Mouse (Mus musculus) small intestine, adult 2 months (tissue): ENCODE measurements around the gene Setx. TPM values are rescaled to one million over a fixed set of nuclear protein-coding genes. Genes with fewer than 3 reads are reported as not detected.
A peak's percentile ranks its signal among the peaks of the same experiment; 100 is the strongest.

Source experiments
- H3K27ac ChIP-seq: fragments of 200-500 bp; 2 replicates; pipeline ENCODE4 v1.5.1; 2012; ENCODE audit warnings: low read depth, low read length, control low read depth, inconsistent platforms; ENCODE audit not compliant: insufficient read depth
- H3K27me3 ChIP-seq: fragments of 200-500 bp; 2 replicates; pipeline ENCODE4 v1.6.1; 2012; ENCODE audit warnings: mild to moderate bottlenecking, moderate library complexity, low read length, inconsistent platforms; ENCODE audit not compliant: control insufficient read depth, insufficient read depth
- H3K36me3 ChIP-seq: fragments of 200-500 bp; 2 replicates; pipeline ENCODE4 v1.6.1; 2012; ENCODE audit warnings: mild to moderate bottlenecking, low read length, control low read depth, inconsistent platforms; ENCODE audit not compliant: control insufficient read depth, insufficient read depth
- H3K4me1 ChIP-seq: fragments of 200-500 bp; 2 replicates; pipeline ENCODE4 v1.6.1; 2012; ENCODE audit warnings: low read length, inconsistent platforms, mixed read lengths; ENCODE audit not compliant: control insufficient read depth, insufficient read depth, insufficient read length
- H3K4me3 ChIP-seq: fragments of 200-500 bp; 2 replicates; pipeline ENCODE4 v1.5.1; 2012; ENCODE audit warnings: low read depth, mild to moderate bottlenecking, control low read depth, inconsistent platforms, low read length, moderate library complexity
- CTCF ChIP-seq: fragments of 200-500 bp; IDR thresholded peaks from 2 replicates; pipeline ENCODE4 v1.5.1; 2012; ENCODE audit warnings: low read depth, mild to moderate bottlenecking, control low read depth, inconsistent platforms, low read length, moderate library complexity, mixed read lengths; ENCODE audit not compliant: insufficient replicate concordance, insufficient read length; ENCODE audit errors: extremely low read depth
- POLR2A ChIP-seq: fragments of 200-500 bp; IDR thresholded peaks from 2 replicates; pipeline ENCODE4 v1.6.1; 2012; ENCODE audit warnings: low read depth, mild to moderate bottlenecking, control low read depth, inconsistent platforms, low read length, moderate library complexity
- WGBS: fragments of 180-500 bp; shearing (Covaris S2); methylation state at CpG from one replicate; pipeline ENCODE4 v1.1.7; 2018; 5-methylcytosine and 5-hydroxymethylcytosine counted together
- polyA plus RNA-seq: library from polyadenylated mRNA; depleted of rRNA; stranded (reverse); fragments of >200 nt; gene quantifications from 2 replicates; pipeline ENCODE4 v1.2.3, GENCODE M21; 2012

The Setx gene
- polyA plus RNA-seq, 1 experiment = 3.3 TPM

- H3K4me3 ChIP-seq = no peak overlapping the region
- peaks cover 6% of the 10 kb centered on the region for H3K4me1 ChIP-seq
- TF ChIP-seq CTCF = no peak
- no peaks in the 10 kb centered on the region for H3K36me3 ChIP-seq
- peaks cover 13% of the 10 kb centered on the region for H3K27me3 ChIP-seq
- no peak overlapping the region for H3K27ac ChIP-seq
- 66% methylated on average over 10 of the region's 10 CpGs for WGBS
These were observed 67.5 kb downstream of the Setx start for GRCm38 (mm10) chr2:29191216-29192215.

DNA sequence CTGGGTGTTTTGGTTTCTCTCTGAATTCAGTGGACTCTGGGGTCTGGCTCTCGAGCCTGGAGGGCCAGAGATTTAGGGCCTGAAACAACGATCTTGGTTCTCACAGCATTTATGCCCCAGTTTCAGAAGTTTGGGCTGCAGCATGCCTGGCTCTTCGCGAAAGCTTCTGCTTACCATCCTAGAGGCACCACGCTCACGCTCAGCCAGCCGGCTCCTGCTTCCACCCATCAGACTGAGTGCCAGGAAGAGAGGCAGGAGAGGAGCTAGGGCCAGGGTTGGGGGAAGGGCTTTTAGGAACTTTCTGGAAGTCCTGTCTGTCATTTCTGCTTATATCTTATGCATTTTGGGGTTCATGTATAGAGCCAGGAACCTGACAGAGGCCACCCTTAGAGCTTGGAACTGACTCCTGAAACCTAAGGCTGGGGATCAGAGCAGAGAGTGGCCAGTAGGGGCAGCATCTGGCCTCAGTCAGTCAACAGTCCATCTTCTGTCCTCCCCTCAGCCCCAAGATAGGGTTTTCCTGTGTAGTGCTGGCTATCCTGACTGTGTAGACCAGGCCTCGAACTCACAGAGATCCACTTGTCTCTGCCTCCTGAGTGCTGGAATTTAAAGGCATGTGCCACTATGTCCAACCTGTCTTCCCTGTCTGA is 68.8 kb downstream of the Setx start:
- H3K4me1 ChIP-seq = peaks cover 6% of the 10 kb centered on the region

GRCm38 (mm10) chr2:29193819-29194546 is 70.0 kb downstream of the Setx start:
- Histone ChIP-seq H3K27me3 (peaks cover 13% of the 10 kb centered on the region), H3K36me3 (no peaks in the 10 kb centered on the region), H3K4me1 (peaks cover 6% of the 10 kb centered on the region), H3K27ac (no peak overlapping the region), H3K4me3 (peak overlapping the region; percentile 60)
- 27% methylated on average over 16 of the region's 16 CpGs for WGBS
- TF ChIP-seq CTCF (no peak), POLR2A (no peak)

More for the DNA sequence above, 68.8 kb downstream of the Setx start:
- peaks cover 13% of the 10 kb centered on the region for H3K27me3 ChIP-seq
- H3K4me3 ChIP-seq = no peak overlapping the region
- no peaks in the 10 kb centered on the region for H3K36me3 ChIP-seq
- no peak overlapping the region for H3K27ac ChIP-seq
- TF ChIP-seq POLR2A (no peak), CTCF (peak; percentile 38; the same call in 1 of the 2 replicates)
- WGBS = 89% methylated on average over 8 of the region's 8 CpGs

GRCm38 (mm10) chr2:29194547-29195463 is 70.8 kb downstream of the Setx start:
- TF ChIP-seq CTCF (peak; percentile 92), POLR2A (no peak)
- Histone ChIP-seq H3K4me3 (peak overlapping the region; percentile 60), H3K4me1 (peaks cover 6% of the 10 kb centered on the region), H3K27ac (no peak overlapping the region), H3K27me3 (peaks cover 13% of the 10 kb centered on the region), H3K36me3 (no peaks in the 10 kb centered on the region)
- WGBS = 3% methylated on average over 61 of the region's 61 CpGs

DNA sequence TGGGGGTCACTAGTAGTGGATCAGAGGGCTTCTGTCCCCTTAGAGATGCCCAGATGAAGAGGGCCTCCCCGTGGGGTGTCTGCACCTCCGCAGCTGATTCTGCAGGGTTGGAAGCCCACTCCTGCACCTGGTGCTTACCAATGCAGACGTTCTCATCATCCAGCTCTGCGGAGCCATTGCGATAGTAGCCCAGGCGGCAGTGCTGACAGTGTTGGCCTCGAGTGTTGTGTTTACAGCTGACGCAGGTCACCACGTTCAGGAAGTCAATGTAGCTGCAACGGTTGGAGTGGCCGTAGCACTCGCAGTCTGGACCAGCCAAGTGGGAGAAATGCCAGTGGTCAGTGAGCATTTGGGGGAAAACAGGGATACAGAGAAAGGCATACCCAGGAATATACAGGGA is 72.9 kb downstream of the Setx start:
- Histone ChIP-seq H3K4me3 (no peak overlapping the region), H3K27ac (no peak overlapping the region), H3K27me3 (peaks cover 13% of the 10 kb centered on the region), H3K4me1 (peaks cover 6% of the 10 kb centered on the region), H3K36me3 (no peaks in the 10 kb centered on the region)
- WGBS = 66% methylated on average over 12 of the region's 12 CpGs
- TF ChIP-seq POLR2A (no peak), CTCF (no peak)

DNA sequence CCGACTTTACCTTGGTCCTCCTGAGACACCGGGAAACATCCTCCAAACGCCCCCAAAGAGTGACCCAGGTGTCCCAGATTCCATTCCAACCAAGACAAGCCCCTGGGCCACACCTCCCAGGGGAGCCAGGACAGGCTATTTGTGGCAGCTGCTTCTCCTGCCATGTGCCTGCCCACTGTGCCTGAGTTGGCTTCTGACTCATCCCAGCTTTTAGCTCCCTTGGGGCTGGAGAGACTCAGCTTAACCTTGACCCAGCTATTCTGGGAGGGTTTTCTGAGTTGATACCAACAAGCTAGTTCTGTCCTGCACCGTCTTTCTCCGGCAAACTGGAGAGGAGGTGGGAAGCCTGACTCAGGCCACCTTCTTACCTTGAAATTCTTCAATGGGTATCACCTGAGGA is 74.5 kb downstream of the Setx start:
- WGBS = 73% methylated on average over 5 of the region's 5 CpGs
- peaks cover 6% of the 10 kb centered on the region for H3K4me1 ChIP-seq
- H3K36me3 ChIP-seq = no peaks in the 10 kb centered on the region
- H3K4me3 ChIP-seq = no peak overlapping the region
- no peak for TF ChIP-seq CTCF
- no peak for TF ChIP-seq POLR2A
- H3K27ac ChIP-seq = no peak overlapping the region
- H3K27me3 ChIP-seq = peaks cover 13% of the 10 kb centered on the region
